Mouse (Mus musculus) liver, embryonic 14.5 days (tissue): ENCODE measurements around the gene Alox12.
A peak's percentile ranks its signal among the peaks of the same experiment; 100 is the strongest.

ENCODE experiments used
- CTCF ChIP-seq: IDR thresholded peaks from 2 replicates; pipeline ENCODE4 v1.5.1; 2016; ENCODE audit warnings: antibody characterized with exemption, low read depth, control low read depth
- EP300 ChIP-seq: IDR thresholded peaks from 2 replicates; pipeline ENCODE4 v1.6.1; 2016; ENCODE audit warnings: antibody characterized with exemption, low read depth

GRCm38 (mm10) chr11:70239541-70240279, 15.4 kb downstream of the Alox12 start, which contains the start of the genes Gm21988 and Rnasek:
- no peak for TF ChIP-seq CTCF
- TF ChIP-seq EP300, result peak; percentile 45; the same call in 1 of the 2 replicates
